Mouse (Mus musculus): ENCODE results near the gene Zfp622.

GRCm38 (mm10) chr15:25943386-25944137 lies 40.6 kb upstream of the Zfp622 start:
- TF ChIP-seq CTCF (IDR thresholded peaks at IDR 0.05; ENCODE audit: control insufficient read depth, insufficient read depth, insufficient replicate concordance, low read depth, low read length) (no peak), POLR2A (IDR thresholded peaks at IDR 0.05; ENCODE audit: control insufficient read depth, low read depth, low read length) (no peak)

Measured in testis, adult 2 months (tissue).